Mouse (Mus musculus) heart, adult 8-10 months (tissue): ENCODE results near the gene Sgip1. TPM values are rescaled to one million over a fixed set of nuclear protein-coding genes. Genes with fewer than 3 reads are reported as not detected.

Experiments used
- DNase-seq: peaks from one replicate; pipeline ENCODE4 v3.0.0; 2022; ENCODE audit warnings: low spot score
- total RNA-seq, 4 experiments: library from RNA; stranded (reverse); gene quantifications; 2 replicates each; pipeline ENCODE4 v1.2.4; 2022

Sgip1 gene
- total RNA-seq, 4 experiments from 2014 or later, result 1.0 to 3.9 (median 1.9) TPM

DNA sequence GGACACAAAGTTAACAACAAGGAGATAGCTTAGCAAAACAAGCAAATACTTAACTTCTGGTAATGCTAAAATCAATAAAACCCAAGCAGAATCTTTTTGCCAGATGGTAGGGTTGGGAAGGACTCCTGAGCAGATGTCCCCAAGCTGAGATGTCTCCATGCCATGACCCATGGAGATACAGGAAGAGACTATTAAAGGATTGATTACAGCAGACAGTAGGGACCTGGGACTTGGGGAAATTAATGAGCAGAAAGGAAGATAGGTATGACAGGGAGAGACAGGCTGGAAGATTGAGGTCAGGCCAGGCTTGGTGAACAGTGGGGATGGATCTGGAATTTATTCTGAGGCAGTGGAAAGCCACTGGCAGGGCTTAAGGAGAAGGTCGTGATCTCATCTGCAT lies 33.5 kb downstream of the Sgip1 start:
- DNase-seq, result no peak

GRCm38 (mm10) chr4:102775596-102776270 lies 34.6 kb downstream of the Sgip1 start:
- DNase-seq, result no peak

GRCm38 (mm10) chr4:102779902-102780301 lies 38.8 kb downstream of the Sgip1 start:
- no peak for DNase-seq

DNA sequence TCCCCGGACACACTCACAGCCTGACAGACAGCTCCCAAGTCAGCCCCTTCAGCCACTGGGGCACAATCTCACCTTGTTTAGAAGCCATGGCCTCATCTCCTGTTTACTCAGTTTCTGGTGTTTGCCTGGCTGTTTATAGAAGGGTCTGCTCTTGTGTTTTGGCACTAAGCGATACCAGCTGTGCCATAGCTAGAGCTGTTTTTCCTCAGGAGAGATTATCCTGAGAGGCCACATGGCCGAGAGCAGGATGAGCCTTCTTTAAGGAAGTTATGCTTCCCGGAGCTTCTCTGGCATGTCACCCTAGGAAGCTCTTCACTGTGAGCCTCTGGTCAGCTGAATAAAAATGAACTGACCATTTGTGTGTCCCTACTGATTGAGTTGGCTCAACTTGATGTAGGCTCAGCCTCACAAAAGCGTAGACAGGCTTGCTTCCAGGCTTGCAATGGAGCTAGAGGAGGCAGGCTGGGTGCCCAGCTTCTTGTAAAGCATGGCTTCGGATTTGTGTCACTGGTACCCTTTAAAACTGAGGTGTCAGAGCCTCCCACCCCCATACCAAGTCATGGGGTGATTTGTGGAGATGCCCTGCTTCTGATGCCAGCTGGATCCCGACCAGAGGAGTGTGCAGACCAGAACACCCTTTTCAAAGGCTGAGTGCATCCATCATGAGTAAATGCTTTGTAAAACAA lies 42.1 kb downstream of the Sgip1 start:
- no peak for DNase-seq

GRCm38 (mm10) chr4:102785158-102785557 lies 44.1 kb downstream of the Sgip1 start:
- DNase-seq, result no peak

GRCm38 (mm10) chr4:102792100-102792790 lies 51.1 kb downstream of the Sgip1 start:
- DNase-seq, result peak; percentile 58

GRCm38 (mm10) chr4:102801471-102801870 lies 60.4 kb downstream of the Sgip1 start:
- no peak for DNase-seq

DNA sequence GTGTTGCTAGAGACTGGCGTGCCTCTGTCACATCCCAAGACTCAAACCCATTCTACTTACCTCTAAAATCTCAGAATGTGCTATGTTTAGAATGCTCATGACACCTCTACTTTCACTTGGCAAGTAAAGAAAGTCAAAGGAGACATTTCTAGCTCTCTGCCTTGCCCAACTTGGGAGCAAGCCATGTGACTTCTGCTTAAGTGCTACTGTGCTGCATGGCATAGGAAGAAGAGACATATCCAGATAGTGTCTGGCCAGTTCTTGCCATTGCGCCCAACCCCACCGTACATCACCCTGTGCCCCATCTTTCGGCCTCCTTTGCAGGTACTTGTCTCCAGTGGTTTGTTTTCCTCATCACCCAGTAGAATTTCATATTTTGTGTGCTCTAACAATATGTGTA lies 60.8 kb downstream of the Sgip1 start:
- no peak for DNase-seq

DNA sequence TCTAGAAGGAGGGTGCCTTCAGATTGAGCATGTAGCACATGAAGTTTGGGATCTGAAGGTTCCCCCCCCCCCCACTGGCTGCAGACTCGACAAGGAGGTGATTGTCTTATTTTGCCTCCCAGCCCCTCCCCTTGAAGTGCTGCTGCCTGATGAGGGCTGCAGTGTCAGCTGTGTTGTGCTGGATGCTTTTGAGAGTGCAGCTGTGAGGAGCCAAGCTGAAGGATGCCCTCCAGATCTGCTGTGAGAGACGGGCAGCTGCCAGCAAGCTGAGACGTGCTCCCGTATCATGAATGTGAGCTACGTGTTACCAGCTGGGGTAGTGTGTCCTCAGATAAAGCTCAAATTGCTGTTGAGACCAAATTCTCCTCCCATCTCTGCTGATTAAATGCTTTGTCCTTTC lies 63.5 kb downstream of the Sgip1 start:
- DNase-seq, result no peak

DNA sequence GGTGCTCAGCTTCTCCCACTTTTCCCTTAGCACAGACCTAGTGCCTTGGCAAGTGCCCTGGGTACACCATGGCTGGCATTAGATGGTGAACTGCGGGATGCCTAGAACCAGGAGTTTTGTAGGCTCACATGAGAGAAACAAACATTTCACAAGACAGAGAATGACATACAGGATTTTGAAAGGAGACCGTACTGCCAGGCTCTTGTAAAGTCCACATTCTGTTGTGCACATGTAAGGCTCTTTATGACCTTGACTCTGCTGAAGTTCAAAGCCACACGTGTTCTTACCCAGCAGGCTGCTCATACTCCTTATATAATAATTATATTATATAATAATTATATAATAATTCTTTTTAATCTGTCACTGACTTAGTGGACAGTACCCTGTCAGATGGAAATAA lies 65.9 kb downstream of the Sgip1 start:
- DNase-seq, result no peak

DNA sequence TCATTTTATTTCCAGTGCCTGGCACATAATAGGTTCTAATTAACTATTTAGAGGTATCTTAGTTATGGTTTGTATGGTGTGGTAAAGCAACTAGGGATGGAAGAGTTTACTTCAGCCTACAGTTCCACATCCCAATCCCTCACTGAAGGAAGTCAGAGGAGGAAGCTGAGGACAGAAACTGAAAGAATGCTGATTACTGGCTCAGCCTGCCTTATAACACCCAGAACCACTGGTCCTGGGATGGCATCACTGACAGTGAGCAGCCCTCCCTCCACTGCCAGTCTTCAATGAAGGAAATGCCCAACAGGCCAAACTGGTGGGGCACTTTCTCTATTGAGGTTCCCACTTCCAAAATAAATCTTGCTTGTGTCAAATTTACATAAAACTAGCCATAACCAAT lies 67.2 kb downstream of the Sgip1 start:
- DNase-seq, result no peak

- DNase-seq, result no peak
Measured at GRCm38 (mm10) chr4:102809296-102809695, 68.2 kb downstream of the Sgip1 start.

DNA sequence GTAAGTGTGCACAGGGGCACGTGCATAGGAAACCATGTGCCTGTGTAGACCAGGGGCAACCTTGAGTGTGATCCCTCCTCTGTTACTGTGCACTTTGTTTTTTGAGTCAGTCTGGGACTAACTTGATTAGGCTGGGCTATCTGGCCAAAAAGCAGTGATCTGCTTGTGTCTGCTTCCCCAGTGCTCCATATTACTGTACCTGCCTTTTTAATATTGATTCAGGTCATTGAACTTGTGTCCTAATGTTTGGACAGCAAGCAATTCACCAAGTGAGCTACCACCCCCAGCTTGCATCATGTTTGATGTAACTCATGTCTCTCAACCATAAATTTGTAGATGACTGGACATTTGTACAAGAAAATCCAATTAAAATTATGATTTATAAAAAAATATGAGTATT lies 69.2 kb downstream of the Sgip1 start:
- no peak for DNase-seq

GRCm38 (mm10) chr4:102811007-102811805 lies 70.1 kb downstream of the Sgip1 start:
- DNase-seq, result no peak

DNA sequence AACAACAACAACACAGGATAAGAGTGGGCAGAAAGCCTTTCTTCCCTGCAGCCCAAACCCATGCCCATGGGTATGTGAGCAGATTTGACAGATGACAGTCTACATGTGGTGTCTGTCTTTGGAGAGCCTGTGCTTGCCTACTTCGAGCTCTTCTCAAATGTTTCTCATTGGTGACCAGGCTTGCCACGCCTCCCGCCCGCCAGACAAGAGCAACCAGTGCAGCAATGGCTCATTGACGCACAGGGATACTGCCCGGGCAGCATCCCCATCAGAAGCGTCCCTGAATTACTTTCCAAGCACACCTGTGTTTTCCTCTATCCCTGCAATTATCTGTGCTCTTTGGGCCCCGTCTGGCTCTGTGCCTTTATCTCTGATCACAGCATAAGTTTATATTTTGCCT lies 72.2 kb downstream of the Sgip1 start:
- DNase-seq, result no peak

- DNase-seq, result no peak
Measured at GRCm38 (mm10) chr4:102821786-102822185, 80.7 kb downstream of the Sgip1 start.

DNA sequence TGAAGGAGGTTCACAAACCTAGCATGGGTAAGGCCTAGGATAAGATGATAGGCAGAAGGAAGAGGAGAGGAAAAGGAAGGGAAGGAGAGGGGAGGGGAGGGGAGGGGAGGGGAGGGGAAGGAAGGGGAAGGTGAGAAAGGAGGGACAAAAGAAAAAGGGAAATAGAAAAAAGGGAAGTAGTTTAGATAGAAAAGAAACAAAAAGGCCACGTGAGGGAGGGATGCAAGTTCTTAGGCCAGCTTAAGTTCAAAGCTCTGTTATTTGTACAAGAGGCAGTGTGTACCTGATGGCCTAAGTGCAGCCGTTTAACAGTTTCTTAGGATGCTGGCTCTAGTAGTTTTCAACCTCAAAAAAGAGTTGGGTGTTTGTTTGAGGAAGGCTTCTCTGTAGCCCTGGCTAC lies 83.4 kb downstream of the Sgip1 start:
- no peak for DNase-seq

DNA sequence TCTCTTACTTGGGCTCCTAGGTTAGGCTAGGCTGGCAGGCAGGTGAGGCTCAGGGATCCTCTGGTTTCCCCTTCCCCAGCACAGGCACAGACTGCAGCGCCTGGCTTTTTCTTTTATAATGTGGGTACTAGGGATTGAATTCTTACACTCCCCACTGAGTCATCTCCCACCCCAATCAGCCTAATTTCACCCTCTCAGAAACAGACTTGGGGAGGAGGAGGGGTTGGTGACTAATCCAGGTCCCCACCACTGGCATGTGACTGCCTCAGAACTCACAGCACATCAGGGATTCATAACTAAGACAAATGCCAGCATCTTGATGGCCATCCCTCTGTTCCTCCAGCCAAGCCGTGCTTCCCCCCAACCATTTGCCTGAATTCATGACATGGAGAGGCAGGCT lies 85.1 kb downstream of the Sgip1 start:
- no peak for DNase-seq

- DNase-seq, result no peak
Measured at GRCm38 (mm10) chr4:102828518-102828917, 87.4 kb downstream of the Sgip1 start.

DNA sequence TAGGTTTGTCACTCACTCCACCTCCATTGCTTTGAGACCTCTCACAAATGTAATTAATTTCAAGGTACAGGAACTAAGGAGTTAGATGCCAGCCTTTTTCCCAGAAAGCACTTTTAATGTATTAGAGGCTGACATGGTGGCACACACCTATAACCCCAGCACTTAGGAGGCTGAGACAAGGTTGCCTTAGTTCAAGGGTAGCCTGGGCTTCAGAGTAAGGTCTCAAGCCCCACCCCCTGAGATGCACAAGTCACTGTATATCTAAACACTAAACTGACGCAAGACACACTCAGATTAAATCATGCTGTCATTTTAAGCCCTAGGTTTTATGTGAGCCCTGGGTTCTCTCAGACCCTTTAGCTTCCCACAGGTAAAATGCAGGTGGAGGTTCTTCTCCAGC lies 92.1 kb downstream of the Sgip1 start:
- no peak for DNase-seq

GRCm38 (mm10) chr4:102833726-102834125 lies 92.6 kb downstream of the Sgip1 start:
- DNase-seq, result no peak

- DNase-seq, result no peak
Measured at GRCm38 (mm10) chr4:102834710-102835109, 93.6 kb downstream of the Sgip1 start.
